Mouse (Mus musculus): ENCODE measurements around the gene Cyth1. TPM values are rescaled to one million over a fixed set of nuclear protein-coding genes. Genes with fewer than 3 reads are reported as not detected.

Gene Cyth1
- polyA plus RNA-seq, 1 experiment from 2014 or later, result 12.4 TPM

- Histone ChIP-seq H3K9ac (ENCODE audit: low read depth, low read length) (no peak overlapping the region), H3K27ac (ENCODE audit: low read depth, low read length) (no peak overlapping the region), H3K27me3 (ENCODE audit: control insufficient read depth, insufficient read depth, low read length) (no peaks in the 10 kb centered on the region), H3K4me1 (ENCODE audit: control insufficient read depth, insufficient read depth, low read length) (peaks cover 10% of the 10 kb centered on the region; the same call in 1 of the 2 replicates), H3K9me3 (ENCODE audit: control insufficient read depth, low read length) (peaks cover 4% of the 10 kb centered on the region; the same call in 1 of the 2 replicates), H3K36me3 (ENCODE audit: control insufficient read depth, insufficient read depth, low read length) (no peaks in the 10 kb centered on the region), H3K4me2 (replicated peaks; ENCODE audit: low read depth, low read length) (no peak overlapping the region), H3K4me3 (ENCODE audit: low read length) (no peak overlapping the region)
- WGBS, result 28% methylated on average over 5 of the region's 5 CpGs
- no peak for ATAC-seq (ENCODE audit: low FRiP score, low TSS enrichment)
Measured at GRCm38 (mm10) chr11:118136172-118136632, 112.2 kb downstream of the Cyth1 start.

- Histone ChIP-seq H3K9ac (ENCODE audit: low read depth, low read length) (no peak overlapping the region), H3K4me1 (ENCODE audit: control insufficient read depth, insufficient read depth, low read length) (peaks cover 10% of the 10 kb centered on the region; the same call in 1 of the 2 replicates), H3K4me2 (replicated peaks; ENCODE audit: low read depth, low read length) (no peak overlapping the region), H3K36me3 (ENCODE audit: control insufficient read depth, insufficient read depth, low read length) (no peaks in the 10 kb centered on the region), H3K9me3 (ENCODE audit: control insufficient read depth, low read length) (peaks cover 4% of the 10 kb centered on the region; the same call in 1 of the 2 replicates), H3K27ac (ENCODE audit: low read depth, low read length) (no peak overlapping the region), H3K4me3 (ENCODE audit: low read length) (no peak overlapping the region), H3K27me3 (ENCODE audit: control insufficient read depth, insufficient read depth, low read length) (no peaks in the 10 kb centered on the region)
- ATAC-seq (ENCODE audit: low FRiP score, low TSS enrichment), result no peak
- WGBS, result 44% methylated on average over 6 of the region's 6 CpGs
Measured at GRCm38 (mm10) chr11:118135271-118135670, 113.1 kb downstream of the Cyth1 start.

GRCm38 (mm10) chr11:118133752-118134169, 114.6 kb downstream of the Cyth1 start:
- peak; percentile 74 for ATAC-seq (ENCODE audit: low FRiP score, low TSS enrichment)
- Histone ChIP-seq H3K9ac (ENCODE audit: low read depth, low read length) (no peak overlapping the region), H3K27me3 (ENCODE audit: control insufficient read depth, insufficient read depth, low read length) (no peaks in the 10 kb centered on the region), H3K4me1 (ENCODE audit: control insufficient read depth, insufficient read depth, low read length) (peaks cover 10% of the 10 kb centered on the region; the same call in 1 of the 2 replicates), H3K4me2 (replicated peaks; ENCODE audit: low read depth, low read length) (no peak overlapping the region), H3K4me3 (ENCODE audit: low read length) (no peak overlapping the region), H3K27ac (ENCODE audit: low read depth, low read length) (no peak overlapping the region), H3K36me3 (ENCODE audit: control insufficient read depth, insufficient read depth, low read length) (no peaks in the 10 kb centered on the region), H3K9me3 (ENCODE audit: control insufficient read depth, low read length) (peaks cover 2% of the 10 kb centered on the region; the same call in 1 of the 2 replicates)
- 21% methylated on average over 4 of the region's 4 CpGs for WGBS

- ATAC-seq (ENCODE audit: low FRiP score, low TSS enrichment), result peak; percentile 26
- H3K27ac ChIP-seq (ENCODE audit: low read depth, low read length), result peak overlapping the region; percentile 24; the same call in 1 of the 2 replicates
- 40% methylated on average over 9 of the region's 9 CpGs for WGBS
Measured at GRCm38 (mm10) chr11:118133133-118133751, 115.2 kb downstream of the Cyth1 start.

GRCm38 (mm10) chr11:118132136-118132535, 116.3 kb downstream of the Cyth1 start:
- Histone ChIP-seq H3K4me2 (replicated peaks; ENCODE audit: low read depth, low read length) (no peak overlapping the region), H3K9ac (ENCODE audit: low read depth, low read length) (no peak overlapping the region), H3K27ac (ENCODE audit: low read depth, low read length) (no peak overlapping the region), H3K4me3 (ENCODE audit: low read length) (no peak overlapping the region), H3K9me3 (ENCODE audit: control insufficient read depth, low read length) (no peaks in the 10 kb centered on the region), H3K36me3 (ENCODE audit: control insufficient read depth, insufficient read depth, low read length) (no peaks in the 10 kb centered on the region), H3K4me1 (ENCODE audit: control insufficient read depth, insufficient read depth, low read length) (peaks cover 10% of the 10 kb centered on the region; the same call in 1 of the 2 replicates), H3K27me3 (ENCODE audit: control insufficient read depth, insufficient read depth, low read length) (no peaks in the 10 kb centered on the region)
- ATAC-seq (ENCODE audit: low FRiP score, low TSS enrichment), result no peak
- WGBS, result 75% methylated on average over 8 of the region's 8 CpGs

More at GRCm38 (mm10) chr11:118133133-118133751, 115.2 kb downstream of the Cyth1 start:
- Histone ChIP-seq H3K4me2 (replicated peaks; ENCODE audit: low read depth, low read length) (no peak overlapping the region), H3K4me3 (ENCODE audit: low read length) (no peak overlapping the region), H3K4me1 (ENCODE audit: control insufficient read depth, insufficient read depth, low read length) (peaks cover 10% of the 10 kb centered on the region; the same call in 1 of the 2 replicates), H3K9ac (ENCODE audit: low read depth, low read length) (no peak overlapping the region), H3K9me3 (ENCODE audit: control insufficient read depth, low read length) (no peaks in the 10 kb centered on the region), H3K36me3 (ENCODE audit: control insufficient read depth, insufficient read depth, low read length) (no peaks in the 10 kb centered on the region), H3K27me3 (ENCODE audit: control insufficient read depth, insufficient read depth, low read length) (no peaks in the 10 kb centered on the region)

DNA sequence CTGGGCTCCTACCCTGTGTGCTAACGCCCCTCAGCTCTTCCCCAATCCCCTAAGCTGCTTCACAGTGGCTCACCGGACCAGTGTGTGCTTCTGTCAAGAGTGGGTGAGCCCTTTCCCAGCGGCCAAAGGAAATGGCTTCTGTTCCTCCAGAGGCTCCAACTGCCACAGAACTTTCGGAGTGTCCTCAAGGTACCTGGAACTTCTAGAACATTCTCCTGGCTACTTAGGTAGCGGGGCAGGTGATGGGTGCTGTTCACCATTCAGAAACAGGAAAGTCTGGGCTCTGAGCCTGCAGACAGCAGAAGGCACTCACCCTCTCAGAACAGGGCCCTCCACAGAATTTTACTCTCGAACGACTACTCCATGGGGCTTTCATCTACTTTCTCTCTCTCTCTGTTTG, 117.9 kb downstream of the Cyth1 start, which contains the start of gene Dnah17:
TSS of gene Dnah17 (minus strand) at position 101 of the 400 bp plus-strand sequence.
- Histone ChIP-seq H3K9ac (ENCODE audit: low read depth, low read length) (no peak within 1 kb of the TSS), H3K27ac (ENCODE audit: low read depth, low read length) (no peak within 1 kb of the TSS), H3K9me3 (ENCODE audit: control insufficient read depth, low read length) (no peaks in the 10 kb centered on the region), H3K4me2 (replicated peaks; ENCODE audit: low read depth, low read length) (no peak within 1 kb of the TSS), H3K4me3 (ENCODE audit: low read length) (no peak within 1 kb of the TSS), H3K4me1 (ENCODE audit: control insufficient read depth, insufficient read depth, low read length) (peaks cover 4% of the 10 kb centered on the region; the same call in 1 of the 2 replicates), H3K36me3 (ENCODE audit: control insufficient read depth, insufficient read depth, low read length) (no peaks in the 10 kb centered on the region), H3K27me3 (ENCODE audit: control insufficient read depth, insufficient read depth, low read length) (no peaks in the 10 kb centered on the region)
- 84% methylated on average over 7 of the region's 7 CpGs for WGBS
- ATAC-seq (ENCODE audit: low FRiP score, low TSS enrichment), result no peak

DNA sequence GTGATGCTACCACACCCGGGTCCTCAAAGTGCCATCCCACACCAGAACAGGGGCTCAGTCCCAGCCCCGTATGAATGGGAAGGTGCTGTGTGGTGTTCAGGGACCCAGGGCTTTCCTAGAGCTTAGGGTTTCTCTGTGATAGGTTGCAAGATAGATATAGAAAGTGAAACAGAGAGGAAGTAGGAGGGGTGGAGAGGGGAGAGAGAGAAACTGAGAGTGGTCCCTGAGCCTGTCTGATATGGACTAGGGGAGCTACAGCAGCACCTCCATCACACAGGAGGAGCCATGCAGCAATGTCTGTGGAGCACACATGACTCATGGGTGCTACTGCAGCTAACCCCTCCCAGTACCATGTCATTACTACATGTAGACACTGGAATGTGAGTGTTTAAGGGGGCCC, 118.6 kb downstream of the Cyth1 start:
- no peak overlapping the region for H3K4me3 ChIP-seq (ENCODE audit: low read length)
- no peaks in the 10 kb centered on the region for H3K27me3 ChIP-seq (ENCODE audit: control insufficient read depth, insufficient read depth, low read length)
- WGBS, result 90% methylated on average over 2 of the region's 2 CpGs
- H3K4me2 ChIP-seq (replicated peaks; ENCODE audit: low read depth, low read length), result no peak overlapping the region
- H3K36me3 ChIP-seq (ENCODE audit: control insufficient read depth, insufficient read depth, low read length), result no peaks in the 10 kb centered on the region
- H3K9ac ChIP-seq (ENCODE audit: low read depth, low read length), result no peak overlapping the region
- no peak overlapping the region for H3K27ac ChIP-seq (ENCODE audit: low read depth, low read length)
- H3K4me1 ChIP-seq (ENCODE audit: control insufficient read depth, insufficient read depth, low read length), result peaks cover 4% of the 10 kb centered on the region; the same call in 1 of the 2 replicates
- H3K9me3 ChIP-seq (ENCODE audit: control insufficient read depth, low read length), result no peaks in the 10 kb centered on the region
- ATAC-seq (ENCODE audit: low FRiP score, low TSS enrichment), result no peak

DNA sequence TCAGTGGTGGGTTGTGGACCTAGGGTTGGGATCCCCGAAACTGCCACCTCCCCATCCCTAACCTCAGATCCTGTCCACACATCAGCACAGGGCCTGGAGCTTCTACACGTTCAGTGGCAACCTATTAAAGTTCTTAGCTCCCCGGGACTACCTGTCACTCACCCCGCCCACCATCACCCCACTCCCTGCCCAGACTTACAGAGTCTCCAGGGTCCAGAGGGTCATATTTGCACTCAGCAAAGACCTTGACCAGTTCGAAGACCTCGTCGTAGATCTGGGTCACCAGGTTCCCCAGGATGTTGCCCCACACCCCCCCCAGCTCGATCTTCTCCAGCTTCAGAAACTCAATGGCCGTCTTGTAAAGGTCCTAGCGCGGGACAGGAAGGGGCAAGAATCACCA, 126.8 kb downstream of the Cyth1 start:
- no peak overlapping the region for H3K9ac ChIP-seq (ENCODE audit: low read depth, low read length)
- H3K4me3 ChIP-seq (ENCODE audit: low read length), result no peak overlapping the region
- H3K27ac ChIP-seq (ENCODE audit: low read depth, low read length), result no peak overlapping the region
- H3K27me3 ChIP-seq (ENCODE audit: control insufficient read depth, insufficient read depth, low read length), result no peaks in the 10 kb centered on the region
- no peak overlapping the region for H3K4me2 ChIP-seq (replicated peaks; ENCODE audit: low read depth, low read length)
- no peak for ATAC-seq (ENCODE audit: low FRiP score, low TSS enrichment)
- WGBS, result 78% methylated on average over 11 of the region's 11 CpGs
- no peaks in the 10 kb centered on the region for H3K36me3 ChIP-seq (ENCODE audit: control insufficient read depth, insufficient read depth, low read length)
- H3K9me3 ChIP-seq (ENCODE audit: control insufficient read depth, low read length), result no peaks in the 10 kb centered on the region
- no peaks in the 10 kb centered on the region for H3K4me1 ChIP-seq (ENCODE audit: control insufficient read depth, insufficient read depth, low read length)

DNA sequence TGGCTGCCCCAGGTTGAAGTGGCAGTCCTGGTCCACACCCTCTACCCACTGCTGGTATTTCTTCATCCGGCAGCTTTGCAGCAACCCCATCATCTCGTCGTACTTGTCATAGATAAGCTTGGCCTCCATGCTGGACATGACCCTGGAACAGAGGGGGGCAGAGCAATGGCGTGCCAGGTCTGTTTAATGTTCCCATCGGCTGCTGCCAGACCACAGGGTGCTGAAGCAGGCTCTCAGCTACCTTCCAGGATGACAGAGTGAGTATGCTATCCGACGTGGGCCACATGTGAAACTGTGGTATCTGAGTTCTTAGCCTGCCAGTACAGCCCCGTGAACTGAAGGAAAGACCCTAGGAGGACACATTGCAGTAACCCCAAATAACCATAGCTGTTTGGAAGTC, 129.6 kb downstream of the Cyth1 start:
- no peak overlapping the region for H3K27ac ChIP-seq (ENCODE audit: low read depth, low read length)
- H3K4me3 ChIP-seq (ENCODE audit: low read length), result no peak overlapping the region
- ATAC-seq (ENCODE audit: low FRiP score, low TSS enrichment), result no peak
- no peak overlapping the region for H3K4me2 ChIP-seq (replicated peaks; ENCODE audit: low read depth, low read length)
- WGBS, result 88% methylated on average over 8 of the region's 8 CpGs
- no peaks in the 10 kb centered on the region for H3K27me3 ChIP-seq (ENCODE audit: control insufficient read depth, insufficient read depth, low read length)
- no peaks in the 10 kb centered on the region for H3K9me3 ChIP-seq (ENCODE audit: control insufficient read depth, low read length)
- H3K4me1 ChIP-seq (ENCODE audit: control insufficient read depth, insufficient read depth, low read length), result no peaks in the 10 kb centered on the region
- no peaks in the 10 kb centered on the region for H3K36me3 ChIP-seq (ENCODE audit: control insufficient read depth, insufficient read depth, low read length)
- no peak overlapping the region for H3K9ac ChIP-seq (ENCODE audit: low read depth, low read length)
